Mouse (Mus musculus): ENCODE data around the gene Zdhhc18.

DNA sequence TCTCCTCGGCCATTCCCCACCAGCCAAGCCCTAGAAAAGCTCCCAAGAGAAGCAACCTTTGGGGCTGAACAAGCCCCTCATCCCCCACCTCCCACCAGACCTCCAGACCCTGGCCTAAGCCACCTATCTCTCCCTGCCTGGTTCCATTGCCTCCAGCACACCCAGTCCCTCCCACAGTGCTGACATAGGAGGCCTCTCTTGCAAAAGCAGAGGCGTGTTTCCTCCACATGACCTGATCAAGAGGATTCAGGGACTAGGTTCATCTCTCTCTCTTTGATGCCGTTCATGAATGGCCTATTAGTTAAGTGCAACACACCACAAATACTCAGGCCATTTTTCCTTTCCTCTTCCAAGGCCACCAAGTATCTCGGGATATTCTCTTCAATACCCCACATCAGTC, 90.1 kb downstream of the Zdhhc18 start:
- TF ChIP-seq POLR2A (IDR thresholded peaks at IDR 0.05; ENCODE audit: control insufficient read depth, low read depth, low read length) (no peak), CTCF (IDR thresholded peaks at IDR 0.05; ENCODE audit: control insufficient read depth, insufficient read depth, insufficient replicate concordance, low read depth, low read length) (no peak)

Measured in testis, adult 2 months (tissue).